Mouse (Mus musculus): ENCODE results near the gene Enthd1. TPM values are rescaled to one million over a fixed set of nuclear protein-coding genes. Genes with fewer than 3 reads are reported as not detected.
A peak's percentile ranks its signal among the peaks of the same experiment; 100 is the strongest.
"Not testable (repeated sequence)": the region's sequence is repeated elsewhere in the genome, so short reads cannot be mapped to it uniquely, and the experiment has no call there.

Enthd1 gene
- total RNA-seq (2021) = not detected

DNA sequence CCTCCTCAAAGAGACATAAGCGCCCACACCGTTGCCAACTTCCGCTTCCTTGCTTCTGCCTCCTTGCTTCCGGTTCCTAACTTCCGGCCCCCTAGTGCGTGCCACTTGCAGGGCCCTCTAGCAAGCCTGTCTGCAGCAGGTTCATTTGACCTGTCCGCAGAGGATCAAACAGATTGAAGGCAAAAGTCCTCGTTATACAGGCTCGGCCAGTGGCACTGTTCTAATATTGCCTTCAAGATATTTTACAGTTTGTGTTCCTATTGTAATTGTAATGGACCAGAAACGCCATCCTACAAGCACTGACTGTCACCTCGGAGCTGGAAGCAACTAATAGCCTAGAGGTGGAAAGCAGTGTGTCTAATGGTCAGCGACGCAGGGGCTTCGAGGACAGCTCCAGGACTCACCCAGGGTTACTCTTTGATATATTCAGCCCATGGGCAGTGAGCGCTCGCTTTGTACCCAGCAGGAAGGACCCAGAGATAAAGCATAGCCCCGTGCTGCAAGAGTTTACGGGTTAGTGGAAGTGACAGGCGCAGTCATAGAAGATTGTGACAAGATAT is at the start of gene Enthd1:
Gene Enthd1 (minus strand): TSS at position 51 of the 560 bp plus-strand sequence.
- DNase-seq = no peak

DNA sequence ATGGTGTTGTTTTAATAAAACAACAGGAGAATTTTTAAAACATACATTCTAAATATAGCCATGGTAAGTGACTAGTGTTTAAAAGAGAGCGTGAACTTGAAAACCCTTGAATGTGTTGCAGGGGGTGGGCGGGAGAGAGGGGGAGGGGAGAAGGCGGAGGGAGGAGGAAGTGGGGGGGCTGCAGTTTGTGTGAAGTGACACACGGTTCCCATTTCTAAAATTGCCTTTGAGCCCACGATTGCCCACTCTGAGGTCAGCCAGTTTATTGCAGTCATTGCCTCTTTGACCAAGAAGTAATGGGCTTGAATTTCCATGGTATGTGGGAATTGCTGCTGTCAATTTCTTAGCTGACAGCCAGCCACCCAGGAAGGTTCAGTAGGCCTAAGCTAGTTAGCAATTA is 48.9 kb upstream of the Enthd1 start:
- no peak for DNase-seq

DNA sequence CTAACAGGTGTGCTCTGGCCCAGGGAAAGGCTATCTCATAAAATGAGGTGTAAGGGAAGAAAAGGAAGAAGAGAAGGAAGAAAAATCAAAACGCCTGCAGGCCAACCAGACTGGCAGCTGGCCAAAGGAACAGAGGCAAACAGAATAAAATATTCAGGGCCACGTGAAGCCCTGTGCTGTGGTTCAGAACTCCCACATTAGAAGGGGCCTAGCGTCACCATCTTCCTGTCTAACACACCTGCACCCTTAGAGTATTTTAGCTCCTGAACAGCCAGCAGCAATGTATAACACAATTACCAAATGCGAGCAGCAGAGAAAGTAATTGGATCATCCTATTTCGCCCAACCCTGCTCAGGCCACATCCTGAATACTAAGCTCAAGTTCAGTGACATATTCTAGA is 46.5 kb upstream of the Enthd1 start:
- DNase-seq = no peak

DNA sequence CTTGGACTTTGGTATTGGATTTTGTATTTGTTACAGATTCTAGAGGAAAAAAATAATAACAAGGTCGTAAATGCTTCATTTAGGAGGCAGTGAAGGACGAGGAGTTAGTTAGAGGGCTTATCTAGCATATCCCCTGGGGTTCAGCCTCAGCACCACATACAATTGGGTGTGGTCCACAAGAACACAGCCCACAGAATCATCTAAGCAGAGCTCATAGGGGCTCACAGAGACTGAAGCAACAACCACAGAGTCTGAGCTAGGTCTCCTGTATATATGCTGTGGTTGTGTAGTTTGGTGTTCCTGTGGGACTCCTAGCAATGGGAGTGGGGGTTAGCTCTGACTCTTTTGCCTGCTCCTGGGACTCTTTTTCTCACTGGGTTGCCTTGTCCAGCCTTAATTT is 45.4 kb upstream of the Enthd1 start:
- DNase-seq = no peak

DNA sequence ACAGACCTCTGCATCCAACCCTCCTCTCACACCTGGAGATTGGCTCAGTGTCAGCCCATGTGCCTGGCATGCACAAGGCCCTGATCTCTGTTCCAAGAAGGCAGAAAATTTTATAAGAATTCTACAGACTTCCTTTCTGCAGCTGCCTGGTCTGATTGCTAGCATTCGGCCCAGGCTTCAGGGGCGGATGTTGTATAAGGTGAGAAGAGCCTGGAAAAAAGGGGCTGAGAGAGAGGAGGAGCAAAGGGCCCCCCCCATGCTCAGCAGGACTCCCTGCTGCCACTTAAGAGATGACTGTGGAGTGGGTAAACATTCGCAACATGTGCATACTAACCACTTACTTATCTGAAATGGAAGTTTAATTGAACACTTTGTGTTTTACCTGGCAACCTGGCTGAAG is 43.0 kb upstream of the Enthd1 start:
- DNase-seq = no peak

DNA sequence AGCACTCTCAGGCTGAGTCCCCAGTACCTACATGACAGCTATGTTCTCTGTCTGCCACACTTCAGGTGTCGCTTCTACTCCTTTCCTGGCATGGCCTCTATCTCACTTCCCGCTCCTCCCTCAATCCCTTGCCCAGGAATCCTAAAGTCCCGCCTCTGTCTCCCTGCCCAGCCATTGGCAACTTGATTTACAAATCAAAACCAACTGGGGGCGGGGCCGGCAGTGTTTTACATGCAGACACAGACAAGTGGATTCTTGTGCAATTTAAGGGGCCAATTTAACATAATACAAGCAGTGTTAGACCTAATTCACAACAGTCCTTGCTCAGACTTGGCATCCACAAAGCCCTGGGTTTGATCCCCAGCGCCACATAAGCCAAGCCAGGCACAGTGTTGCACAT is 39.1 kb upstream of the Enthd1 start:
- DNase-seq = no peak

DNA sequence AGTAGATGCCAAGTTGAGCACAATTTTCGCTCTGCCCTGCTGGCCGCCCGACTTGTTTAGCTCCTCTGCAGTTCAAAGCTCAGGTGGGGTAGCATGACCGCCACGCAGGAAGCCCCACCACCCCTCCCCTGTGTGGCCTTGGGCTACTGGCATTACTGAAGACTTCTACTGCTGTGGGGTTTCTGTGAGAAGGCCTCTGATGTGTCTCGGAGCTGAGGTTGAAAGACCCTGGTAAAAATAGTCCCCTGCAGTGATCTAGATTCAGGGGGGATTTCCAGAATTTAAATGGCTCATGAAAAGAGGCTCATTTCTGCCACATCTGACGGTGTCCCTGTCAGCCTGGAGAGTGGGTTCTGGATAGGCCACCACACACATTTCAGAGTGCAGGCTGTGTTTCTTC is 37.5 kb upstream of the Enthd1 start:
- DNase-seq = no peak

DNA sequence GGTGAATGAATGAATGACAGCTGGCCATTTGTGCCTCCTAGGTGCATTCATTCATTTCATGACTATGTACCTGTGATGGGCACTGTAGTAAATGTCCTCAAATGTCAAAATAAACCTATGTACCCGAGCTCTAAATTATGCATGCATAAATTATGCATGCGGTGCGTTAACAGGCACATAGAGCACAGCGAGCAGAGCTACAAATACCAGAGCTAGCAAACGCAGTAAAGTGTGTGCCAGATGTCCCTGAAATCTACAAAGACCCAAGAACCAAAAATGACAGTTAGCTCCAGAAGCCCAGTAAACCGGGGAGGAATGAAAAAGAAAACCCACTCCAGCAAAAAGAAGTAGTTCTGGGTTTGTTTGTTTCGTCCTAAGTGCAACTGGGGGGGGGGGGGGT is 36.5 kb upstream of the Enthd1 start:
- no peak for DNase-seq

DNA sequence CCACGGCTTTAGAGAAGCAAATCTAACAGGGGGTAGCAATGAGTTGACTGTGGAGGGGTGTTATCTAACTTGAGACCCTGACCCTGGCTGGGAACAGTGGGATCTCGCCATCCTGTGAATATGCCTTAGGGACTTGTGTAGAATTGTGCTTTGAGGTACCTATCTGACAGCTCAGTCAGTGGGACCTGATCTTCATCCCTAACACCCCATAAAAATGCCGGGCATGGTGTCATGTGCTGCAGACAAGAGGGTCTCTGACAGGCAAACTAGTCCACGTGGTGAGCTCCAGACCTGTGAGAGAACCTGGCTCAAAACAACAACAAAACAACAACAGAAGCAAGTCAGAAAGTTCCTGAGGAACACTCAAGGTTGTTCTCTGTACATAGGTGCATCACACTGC is 34.9 kb upstream of the Enthd1 start:
- no peak for DNase-seq

DNA sequence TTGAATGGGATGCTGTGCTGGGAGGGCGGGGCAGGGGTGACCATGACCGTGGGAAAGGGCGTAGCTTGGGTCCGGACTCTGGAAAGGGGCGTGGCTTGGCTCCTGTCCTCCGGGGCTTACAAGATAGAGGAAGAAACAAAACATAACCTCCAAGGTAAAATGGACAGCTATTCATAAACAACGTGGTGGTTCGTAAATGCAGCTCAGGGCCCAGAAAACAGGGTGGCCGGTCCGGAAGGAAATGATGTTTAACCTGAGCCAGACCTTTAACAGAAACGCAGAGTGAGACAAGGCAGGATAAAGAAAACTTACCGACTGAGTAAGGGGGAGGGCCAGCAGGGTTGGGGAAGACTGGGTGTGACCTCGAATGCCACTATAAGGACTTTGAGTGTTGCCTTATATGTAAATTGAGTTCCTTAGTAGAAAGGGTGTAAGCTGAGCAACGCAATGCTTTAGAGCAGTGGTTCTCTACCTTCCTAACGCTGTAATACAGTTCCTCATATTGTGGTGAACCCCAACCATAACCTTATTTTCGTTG is 34.3 kb upstream of the Enthd1 start:
- peak; percentile 68 for DNase-seq

DNA sequence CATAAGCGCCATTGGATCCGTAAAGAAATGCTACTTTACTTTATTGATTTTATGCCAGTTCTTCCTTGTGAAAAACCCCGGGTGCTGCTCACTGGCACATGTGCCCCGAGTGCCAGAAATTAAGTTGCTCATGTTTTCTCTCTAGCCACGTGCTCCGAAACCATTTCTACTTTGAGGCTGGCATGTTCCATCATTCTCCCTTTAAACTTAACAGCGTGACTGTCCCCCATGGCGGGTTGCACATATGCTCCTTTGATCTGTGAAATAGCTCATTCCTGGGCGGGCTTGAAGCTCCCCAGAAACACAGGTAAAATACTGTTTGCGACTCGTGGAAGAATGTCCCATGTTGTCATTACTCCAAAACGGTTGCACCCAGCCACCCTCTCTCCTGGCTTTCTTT is 33.8 kb upstream of the Enthd1 start:
- DNase-seq = no peak

DNA sequence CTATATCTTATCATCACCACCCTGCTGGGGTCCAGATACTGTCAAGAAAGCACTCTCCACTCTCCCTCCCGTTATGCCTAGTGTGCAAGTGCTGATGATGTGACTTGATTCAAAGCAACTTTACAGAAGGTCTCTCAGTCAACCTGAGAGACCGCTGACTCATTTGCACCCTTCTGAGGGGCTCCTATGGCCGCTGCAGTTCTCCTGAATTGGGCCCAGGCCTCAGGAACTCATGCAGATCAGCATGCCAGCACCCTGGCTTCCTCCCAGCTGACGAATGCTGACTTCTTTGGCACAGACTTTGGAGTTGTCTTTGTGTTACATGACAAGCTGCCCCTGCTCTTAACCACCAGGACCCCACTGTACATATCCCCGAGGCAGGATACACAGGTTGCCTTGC is 28.9 kb upstream of the Enthd1 start:
- DNase-seq = no peak

DNA sequence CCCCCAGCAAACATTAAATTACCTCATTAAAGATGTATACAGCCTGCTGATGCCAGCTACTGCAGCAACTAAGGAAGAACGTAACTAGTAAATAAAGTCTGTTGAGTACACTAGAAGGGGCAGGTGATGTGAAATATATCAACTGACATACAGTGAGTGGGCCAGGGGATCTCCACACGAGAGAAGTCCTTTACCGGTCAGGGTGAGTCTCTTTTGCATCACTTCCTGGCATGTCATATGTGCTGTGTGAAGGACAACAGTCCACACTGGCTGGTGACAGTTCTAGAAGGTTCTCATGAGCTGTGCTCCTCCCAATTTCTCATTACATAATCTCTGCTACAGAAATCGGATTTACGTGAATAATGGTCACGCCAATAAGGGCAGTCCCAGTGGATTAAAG is 27.8 kb upstream of the Enthd1 start:
- DNase-seq = no peak

DNA sequence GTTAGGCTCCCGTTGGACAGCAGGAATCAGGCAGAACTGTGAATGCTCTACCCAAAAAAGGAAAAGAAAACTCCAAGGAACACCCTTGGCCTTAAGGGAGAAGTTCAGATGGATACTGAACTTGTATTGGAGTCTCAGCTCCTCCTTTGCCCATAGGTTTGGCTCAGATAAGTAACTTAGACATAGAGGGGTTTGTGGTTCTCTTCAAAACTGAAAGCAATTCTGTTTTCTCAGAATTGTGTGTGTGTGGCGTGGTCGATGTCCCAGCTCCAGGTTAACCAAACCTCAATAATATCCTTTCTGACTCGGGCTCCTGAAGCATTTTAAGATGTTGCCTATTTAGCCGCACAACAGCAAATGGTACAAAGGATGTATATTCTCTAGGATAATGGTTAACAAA is 25.7 kb upstream of the Enthd1 start:
- DNase-seq = no peak

DNA sequence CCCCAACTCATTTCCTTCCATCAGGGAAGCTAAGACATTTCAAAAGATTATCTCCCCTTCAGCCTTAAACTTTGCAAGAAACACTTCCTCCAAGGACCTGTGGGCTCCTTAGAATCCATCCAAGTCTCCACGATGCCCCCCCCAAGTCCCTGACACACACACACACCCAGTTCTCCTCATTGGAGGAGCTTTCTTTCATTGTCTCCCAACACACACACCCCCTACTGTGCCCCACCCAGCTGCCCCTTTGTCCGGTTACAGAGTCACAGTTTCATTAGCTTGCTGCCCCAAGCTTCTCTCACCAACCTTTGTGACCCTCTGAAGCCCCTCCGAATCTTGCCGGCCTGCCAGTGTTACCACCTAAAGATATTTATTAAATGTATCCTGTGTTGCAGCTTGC is 21.3 kb upstream of the Enthd1 start:
- DNase-seq = no peak

DNA sequence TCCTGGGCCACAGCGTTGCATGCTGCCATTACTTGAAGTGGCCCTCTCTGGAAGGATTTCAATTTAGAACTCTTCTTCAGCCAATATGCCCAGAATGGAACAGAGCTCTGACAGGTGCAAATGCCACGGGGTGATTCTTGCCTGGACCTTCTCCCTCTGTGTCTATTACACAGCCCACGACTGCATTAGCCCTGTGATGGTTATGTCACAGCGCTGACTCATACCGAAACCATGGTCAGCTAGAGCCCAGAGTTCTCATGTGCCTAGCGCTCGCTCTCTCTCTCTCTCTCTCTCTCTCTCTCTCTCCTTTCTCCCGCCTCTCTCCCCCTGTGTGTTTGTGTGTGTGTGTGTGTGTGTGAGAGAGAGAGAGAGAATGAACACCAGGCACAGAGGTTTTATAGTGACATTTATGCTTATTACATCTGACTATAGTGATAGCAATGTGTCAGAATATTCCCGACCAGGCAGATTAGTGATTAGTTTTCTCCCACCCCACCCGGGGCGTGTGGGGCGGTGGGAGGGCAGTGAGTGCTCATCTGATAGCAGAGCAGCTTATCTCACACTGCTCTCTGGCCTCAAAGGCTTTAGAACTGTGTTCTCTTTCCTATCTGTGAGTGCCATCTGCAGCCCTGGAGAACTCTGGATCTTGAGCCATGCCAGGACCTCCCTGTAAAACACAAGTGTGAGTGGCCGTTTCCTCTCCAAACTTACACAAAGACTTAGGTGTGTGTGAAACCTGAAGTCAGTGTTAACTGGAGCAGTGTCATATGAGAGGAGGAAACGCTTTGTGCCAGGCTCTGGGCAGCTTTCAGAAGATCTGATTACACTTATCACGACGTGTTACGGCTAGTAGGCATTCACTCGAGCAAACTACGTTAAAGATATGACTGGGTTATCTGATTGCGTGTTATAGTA is 17.9 kb upstream of the Enthd1 start:
- peak; percentile 15 for DNase-seq

DNA sequence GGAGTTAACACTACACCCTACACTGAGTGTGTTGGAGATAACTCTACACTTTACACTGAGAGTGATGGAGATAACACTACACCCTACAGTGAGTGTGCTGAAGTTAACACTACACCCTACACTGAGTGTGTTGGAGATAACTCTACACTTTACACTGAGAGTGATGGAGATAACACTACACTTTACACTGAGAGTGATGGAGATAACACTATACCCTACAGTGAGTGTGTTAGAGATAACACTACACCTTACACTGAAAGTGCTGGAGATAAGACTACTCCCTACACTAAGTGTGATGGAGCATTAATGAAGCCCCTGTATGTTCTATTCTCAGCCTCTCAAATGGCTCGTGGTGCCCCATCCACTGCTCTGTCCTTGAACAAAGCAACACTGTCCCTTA is 15.6 kb upstream of the Enthd1 start:
- DNase-seq = not testable (repeated sequence)

DNA sequence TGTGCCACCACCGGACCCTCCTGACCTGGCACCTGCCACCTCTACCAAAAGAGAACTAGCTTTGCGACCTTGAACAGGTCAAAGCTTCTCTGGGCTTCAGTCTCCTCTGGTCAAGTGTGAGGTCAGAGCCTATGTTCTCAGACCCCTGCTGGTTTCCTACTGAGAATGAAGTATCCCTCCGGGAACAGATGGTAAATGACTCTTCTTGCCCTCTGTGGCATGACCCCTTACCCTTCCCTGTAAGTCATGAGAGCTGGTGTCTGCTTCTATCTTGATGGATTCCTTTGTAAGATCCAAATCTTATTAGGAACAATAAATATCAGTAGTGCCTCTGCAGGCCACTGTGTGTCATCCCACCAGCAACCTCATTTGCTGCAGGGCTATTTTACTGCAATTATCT is 14.2 kb upstream of the Enthd1 start:
- DNase-seq = no peak

DNA sequence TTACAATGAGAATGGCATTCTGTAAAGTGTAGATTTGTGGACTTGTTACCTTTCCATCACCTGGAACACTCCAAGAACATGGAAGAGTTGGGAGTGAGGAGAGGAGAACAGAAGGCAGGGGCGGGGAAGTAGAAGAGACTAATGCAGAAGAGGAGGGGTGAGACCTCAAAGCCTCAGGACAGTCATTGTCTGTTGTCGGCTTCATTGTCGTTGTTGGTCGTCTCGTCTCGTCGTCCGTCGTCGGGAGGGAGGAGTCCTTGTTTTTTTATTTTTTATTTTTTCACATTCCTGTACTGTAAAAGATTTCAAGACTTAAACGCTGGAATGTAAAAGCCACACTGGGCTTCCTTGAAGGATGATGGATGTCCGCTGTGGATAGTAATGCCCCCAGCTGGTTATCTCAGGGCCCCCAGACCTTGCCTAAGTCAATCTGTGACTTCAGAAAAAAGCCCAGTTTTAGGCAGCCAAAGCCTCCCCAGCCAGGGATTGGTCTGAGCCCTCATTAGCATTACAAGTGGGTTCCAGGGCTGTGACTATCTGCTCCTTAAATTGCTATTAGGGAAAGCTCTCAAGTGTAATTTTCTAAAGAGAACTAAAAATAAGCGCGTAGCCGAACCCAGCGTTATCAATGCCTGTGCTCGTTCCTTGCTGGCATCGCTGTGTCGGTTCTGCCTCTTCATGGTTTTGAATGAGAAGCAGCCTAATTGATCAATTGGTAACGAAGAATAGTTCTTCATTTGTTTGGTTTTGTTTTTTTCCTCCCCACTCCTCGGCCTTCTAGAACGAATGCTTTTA is 12.4 kb upstream of the Enthd1 start:
- no peak for DNase-seq

DNA sequence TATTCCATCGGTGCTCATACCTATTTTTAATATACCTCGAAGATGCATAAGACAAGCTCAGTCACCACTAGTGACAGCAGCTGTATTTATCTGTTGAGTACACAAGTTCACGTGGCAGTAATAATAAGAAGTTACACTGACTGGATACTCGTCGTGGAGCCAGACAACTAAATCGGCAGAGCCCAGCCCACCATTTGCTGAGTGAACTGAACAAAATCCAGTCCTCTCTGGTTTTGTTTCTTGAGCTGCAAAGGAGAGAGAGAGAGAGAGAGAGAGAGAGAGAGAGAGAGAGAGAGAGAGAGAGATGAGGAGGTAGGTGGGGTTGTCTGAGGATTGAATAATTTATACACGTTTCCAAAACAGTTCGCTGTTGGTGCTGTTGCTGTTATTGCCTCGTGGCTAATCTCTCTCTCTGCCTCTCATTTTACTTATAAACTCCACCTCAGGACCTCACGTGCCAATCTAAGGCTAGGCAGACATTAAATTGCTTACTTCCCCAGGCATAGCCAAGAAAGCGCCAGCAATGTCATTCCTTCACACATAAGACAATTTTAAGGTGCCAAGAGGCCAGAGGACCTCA is 11.5 kb upstream of the Enthd1 start:
- DNase-seq = no peak

DNA sequence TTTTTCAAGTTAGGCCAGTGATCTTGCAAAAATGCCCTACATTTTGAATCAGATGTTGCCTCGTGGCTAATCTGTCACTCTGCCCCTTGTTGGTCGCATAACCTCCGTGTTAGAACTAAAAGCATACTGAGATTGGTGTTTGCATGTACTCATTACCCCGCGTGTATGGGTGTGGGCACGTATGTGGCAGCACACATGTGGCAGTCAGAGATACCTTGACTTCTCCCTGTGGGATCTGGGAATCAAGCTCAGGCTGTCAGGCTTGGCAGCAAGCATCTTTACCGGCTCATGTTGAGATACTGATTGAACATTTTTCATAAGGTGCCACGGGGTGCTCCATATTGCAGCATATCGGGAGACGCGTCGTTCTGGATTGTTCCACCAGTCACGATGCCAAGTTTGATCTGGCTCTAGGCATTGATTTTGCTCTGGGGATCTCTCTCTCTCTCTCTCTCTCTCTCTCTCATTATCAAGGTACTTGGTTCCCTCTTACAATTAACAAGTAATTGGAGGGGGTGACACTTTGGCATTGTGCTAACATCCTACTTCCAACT is 10.9 kb upstream of the Enthd1 start:
- DNase-seq = no peak

DNA sequence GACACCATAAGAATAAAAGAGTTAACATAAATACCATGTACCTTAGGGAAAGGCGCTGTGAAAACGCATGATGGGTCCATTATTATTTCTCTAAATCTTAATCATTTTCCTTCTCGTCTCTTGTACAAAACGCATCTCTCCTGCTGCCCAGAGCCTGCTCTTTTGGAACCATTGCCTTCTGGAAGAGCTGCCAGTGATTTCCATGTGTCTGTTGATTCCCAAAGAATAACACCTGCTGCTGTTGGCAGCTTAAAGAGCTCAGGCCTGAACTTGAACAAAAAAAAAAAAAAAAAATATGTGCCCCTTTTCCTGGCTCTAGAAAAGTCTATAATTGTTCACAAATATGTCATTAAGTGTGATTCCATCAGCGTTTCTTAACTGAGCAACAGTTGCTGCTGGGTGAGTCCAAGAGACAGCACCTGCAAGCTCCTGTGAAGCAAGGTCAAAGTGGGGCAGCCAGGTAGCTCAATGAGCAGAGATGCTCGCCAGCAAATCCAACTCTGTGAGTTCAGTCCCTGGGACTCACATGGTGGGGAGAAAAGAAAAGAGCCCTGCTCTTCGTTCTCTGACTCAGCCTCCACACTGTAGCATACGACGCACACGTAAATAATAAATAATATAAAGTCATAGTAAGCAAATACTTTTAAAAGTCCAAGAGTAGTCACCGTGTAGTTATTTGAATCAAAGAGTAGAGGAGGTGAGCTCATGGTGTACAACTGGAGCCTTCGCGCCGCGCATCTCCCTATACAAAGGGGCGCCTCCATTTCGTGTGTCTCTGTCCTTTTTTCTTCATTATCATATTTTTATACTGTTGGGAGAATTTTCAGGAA is 9.5 kb upstream of the Enthd1 start:
- DNase-seq = no peak

All from heart, postnatal 4 days (tissue).